Mouse (Mus musculus) embryonic facial prominence, embryonic 13.5 days (tissue): ENCODE results near the gene Phpt1. TPM values are rescaled to one million over a fixed set of nuclear protein-coding genes. Genes with fewer than 3 reads are reported as not detected.

Source experiments
- ATAC-seq: fragments of 200-750 bp; cut with Nextera tagmentation; 2 replicates; pipeline ENCODE4 v1.8.0; 2017; ENCODE audit warnings: low read depth; ENCODE audit not compliant: insufficient number of reproducible peaks, insufficient read depth, low FRiP score, low TSS enrichment
- H3K27ac ChIP-seq: fragments of 300-500 bp; sonication (generic); 2 replicates; pipeline ENCODE4 v1.5.1; 2015; ENCODE audit warnings: moderate library complexity, mild to moderate bottlenecking, inconsistent platforms
- H3K27me3 ChIP-seq: fragments of 300-500 bp; sonication (generic); 2 replicates; pipeline ENCODE4 v1.6.1; 2015; ENCODE audit warnings: mild to moderate bottlenecking, inconsistent platforms
- H3K36me3 ChIP-seq: fragments of 300-500 bp; sonication (generic); 2 replicates; pipeline ENCODE4 v1.6.1; 2015; ENCODE audit warnings: mild to moderate bottlenecking, inconsistent platforms
- H3K4me1 ChIP-seq: fragments of 300-500 bp; sonication (generic); 2 replicates; pipeline ENCODE4 v1.6.1; 2015; ENCODE audit warnings: inconsistent platforms
- H3K4me2 ChIP-seq: fragments of 300-500 bp; sonication (generic); 2 replicates; pipeline ENCODE4 v1.6.1; 2015; ENCODE audit warnings: moderate library complexity, mild to moderate bottlenecking, inconsistent platforms
- H3K4me3 ChIP-seq: fragments of 300-500 bp; sonication (generic); 2 replicates; pipeline ENCODE4 v1.5.1; 2015; ENCODE audit warnings: mild to moderate bottlenecking, inconsistent platforms
- H3K9ac ChIP-seq: fragments of 300-500 bp; sonication (generic); 2 replicates; pipeline ENCODE4 v1.6.1; 2015; ENCODE audit warnings: mild to moderate bottlenecking, inconsistent platforms
- H3K9me3 ChIP-seq: fragments of 300-500 bp; sonication (generic); 2 replicates; pipeline ENCODE4 v1.6.1; 2016; ENCODE audit warnings: inconsistent platforms
- WGBS: fragments of 180-500 bp; shearing (Covaris S2); methylation state at CpG from one replicate; pipeline ENCODE4 v1.1.7; 2015; ENCODE audit warnings: mixed read lengths; 5-methylcytosine and 5-hydroxymethylcytosine counted together
- polyA plus RNA-seq: library from polyadenylated mRNA; unstranded; fragments of >200 nt; fragmentation: Nextera tagmentation; extraction: Ambion mirVana; gene quantifications from 2 replicates; pipeline ENCODE4 v1.2.1, GENCODE M21; 2015

Gene Phpt1
- polyA plus RNA-seq, 1 experiment from 2014 or later, result 174 TPM

DNA sequence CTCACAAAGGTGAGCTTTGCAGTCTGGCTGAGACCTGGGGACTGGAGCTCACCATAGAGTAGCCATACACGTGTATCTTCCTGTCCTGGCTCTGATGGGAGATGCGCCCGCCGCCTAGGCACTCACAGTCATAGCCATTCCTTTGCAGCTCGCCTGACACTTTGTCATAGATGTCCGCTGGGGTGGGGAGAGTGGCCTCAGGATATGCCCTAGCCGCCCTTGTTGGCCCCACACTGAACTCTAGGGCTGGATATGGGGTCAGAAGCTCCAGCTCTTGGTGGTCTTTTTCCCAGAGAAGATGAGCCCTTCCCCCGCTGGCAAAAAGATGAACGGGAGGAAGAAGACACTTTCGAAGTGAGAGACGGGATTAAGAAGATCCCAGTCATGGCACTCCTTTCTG lies 888 bp downstream of the Phpt1 start:
- Histone ChIP-seq H3K27ac (peak overlapping the region; percentile 93; the same call in 1 of the 2 replicates), H3K4me1 (peaks cover 47% of the 10 kb centered on the region), H3K4me2 (peak overlapping the region; percentile 95), H3K9ac (peak overlapping the region; percentile 78), H3K27me3 (peaks cover 35% of the 10 kb centered on the region), H3K36me3 (peaks cover 38% of the 10 kb centered on the region), H3K4me3 (peak overlapping the region; percentile 64), H3K9me3 (no peaks in the 10 kb centered on the region)
- 18% methylated on average over 11 of the region's 11 CpGs for WGBS
- no peak for ATAC-seq

DNA sequence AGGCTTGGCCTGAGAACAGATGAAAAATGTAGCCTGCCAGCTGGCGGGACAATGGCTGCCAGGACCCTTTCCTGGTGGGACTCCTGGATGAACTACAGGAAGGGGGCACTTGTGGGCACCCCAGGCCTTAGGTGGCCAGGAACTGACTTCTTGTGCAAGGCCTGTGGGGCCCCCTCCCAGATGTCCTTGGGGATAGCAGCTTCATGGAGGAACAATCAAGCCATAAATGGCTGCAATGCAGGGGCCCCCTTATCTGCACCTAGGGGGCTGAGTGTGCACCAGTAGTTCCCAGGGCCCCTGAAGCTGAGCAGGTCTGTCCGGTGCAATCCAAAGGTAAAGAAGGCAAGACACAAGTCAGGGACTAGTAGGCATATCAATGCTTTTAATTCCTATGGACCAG lies 2.0 kb downstream of the Phpt1 start:
- peak overlapping the region; percentile 95; the same call in 1 of the 2 replicates for H3K4me2 ChIP-seq
- H3K9ac ChIP-seq, result 0 out of 2 replicates have a peak overlapping the region, but pooled peaks have one; percentile 21

DNA sequence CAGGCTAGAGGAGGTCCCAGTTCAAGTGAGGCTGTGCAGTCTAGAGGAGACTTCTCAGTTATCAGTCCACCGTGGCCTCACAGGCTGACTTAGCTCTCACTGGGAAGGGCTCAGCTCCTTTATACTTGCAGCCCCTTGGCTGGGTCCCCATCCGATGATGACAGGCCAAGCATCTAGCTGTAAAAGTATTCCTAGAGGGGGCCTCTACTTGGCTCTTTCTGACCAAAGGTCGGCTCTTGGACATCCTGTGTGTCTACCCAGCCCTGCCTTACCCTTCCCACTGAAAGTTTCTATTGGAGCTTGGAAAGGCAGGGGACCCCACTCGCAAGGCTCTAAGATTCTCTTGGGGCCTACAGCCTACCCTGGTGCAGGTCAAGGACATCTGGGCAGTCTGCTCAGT lies 3.8 kb downstream of the Phpt1 start:
- Histone ChIP-seq H3K27me3 (peaks cover 6% of the 10 kb centered on the region), H3K4me1 (peaks cover 24% of the 10 kb centered on the region), H3K9ac (no peak overlapping the region), H3K9me3 (no peaks in the 10 kb centered on the region), H3K36me3 (peaks cover 67% of the 10 kb centered on the region), H3K4me3 (no peak overlapping the region), H3K4me2 (no peak overlapping the region), H3K27ac (no peak overlapping the region)
- 86% methylated on average over 4 of the region's 4 CpGs for WGBS
- no peak for ATAC-seq

More for the DNA sequence above, 2.0 kb downstream of the Phpt1 start:
- peaks cover 25% of the 10 kb centered on the region for H3K27me3 ChIP-seq
- H3K4me3 ChIP-seq, result peak overlapping the region; percentile 64; the same call in 1 of the 2 replicates
- no peak for ATAC-seq
- no peak overlapping the region for H3K27ac ChIP-seq
- 94% methylated on average over 2 of the region's 2 CpGs for WGBS
- H3K9me3 ChIP-seq, result no peaks in the 10 kb centered on the region
- peaks cover 48% of the 10 kb centered on the region for H3K36me3 ChIP-seq
- peaks cover 36% of the 10 kb centered on the region for H3K4me1 ChIP-seq

DNA sequence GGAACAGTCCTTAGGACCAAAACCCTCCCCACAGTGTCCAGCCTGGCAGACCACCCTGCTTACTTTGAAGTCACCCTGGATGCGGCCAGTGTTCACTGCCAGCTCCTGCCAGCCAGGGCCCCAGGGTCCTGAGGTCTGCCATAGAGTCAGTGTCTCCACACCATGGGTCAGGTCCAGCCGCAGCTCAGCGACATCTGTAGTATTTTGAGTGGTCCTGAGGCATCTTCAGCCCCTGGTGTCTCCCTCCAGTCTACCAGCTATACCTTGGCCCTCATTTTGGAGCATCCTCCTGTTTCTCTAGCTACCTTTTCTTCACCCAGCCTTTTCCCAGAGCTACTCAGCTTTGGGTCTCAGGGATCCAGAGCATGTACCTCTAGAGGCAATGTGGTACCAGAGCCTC lies 5.7 kb downstream of the Phpt1 start:
- no peaks in the 10 kb centered on the region for H3K9me3 ChIP-seq
- H3K27ac ChIP-seq, result no peak overlapping the region
- no peak for ATAC-seq
- peaks cover 86% of the 10 kb centered on the region for H3K36me3 ChIP-seq
- H3K4me2 ChIP-seq, result no peak overlapping the region
- 96% methylated on average over 3 of the region's 3 CpGs for WGBS
- no peak overlapping the region for H3K4me3 ChIP-seq
- no peaks in the 10 kb centered on the region for H3K27me3 ChIP-seq
- H3K4me1 ChIP-seq, result peaks cover 15% of the 10 kb centered on the region
- H3K9ac ChIP-seq, result no peak overlapping the region

- Histone ChIP-seq H3K36me3 (peaks cover 94% of the 10 kb centered on the region), H3K9ac (no peak overlapping the region), H3K9me3 (no peaks in the 10 kb centered on the region), H3K4me2 (no peak overlapping the region), H3K27me3 (no peaks in the 10 kb centered on the region), H3K27ac (no peak overlapping the region), H3K4me3 (no peak overlapping the region), H3K4me1 (peaks cover 8% of the 10 kb centered on the region)
- ATAC-seq, result no peak
- WGBS, result 86% methylated on average over 6 of the region's 6 CpGs
Observed at GRCm38 (mm10) chr2:25568473-25569019, 6.5 kb downstream of the Phpt1 start.

DNA sequence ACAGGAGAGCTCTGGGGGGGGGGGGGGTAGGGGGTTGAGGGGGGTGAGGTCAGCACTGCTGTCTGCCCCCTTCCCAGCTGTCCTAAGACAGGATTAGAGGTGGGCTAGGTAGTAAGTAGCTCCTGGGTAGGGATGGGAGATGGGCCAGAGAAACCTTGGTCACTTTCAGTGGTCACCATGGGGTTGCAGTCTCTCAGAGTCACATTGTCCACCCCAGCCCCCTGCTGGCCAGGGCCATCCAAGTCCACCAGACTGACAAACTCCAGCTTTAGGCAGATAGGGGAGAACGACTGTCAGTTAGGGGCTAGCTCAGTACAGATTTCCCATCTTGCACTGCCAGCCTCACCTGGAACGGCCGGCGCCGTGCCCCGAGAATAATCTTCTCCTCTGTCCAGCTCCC lies 8.5 kb downstream of the Phpt1 start:
- Histone ChIP-seq H3K4me1 (no peaks in the 10 kb centered on the region), H3K4me3 (no peak overlapping the region), H3K9me3 (no peaks in the 10 kb centered on the region), H3K27me3 (no peaks in the 10 kb centered on the region), H3K36me3 (peaks cover 99% of the 10 kb centered on the region), H3K27ac (no peak overlapping the region), H3K4me2 (no peak overlapping the region), H3K9ac (no peak overlapping the region)
- ATAC-seq, result no peak
- WGBS, result 88% methylated on average over 6 of the region's 6 CpGs

DNA sequence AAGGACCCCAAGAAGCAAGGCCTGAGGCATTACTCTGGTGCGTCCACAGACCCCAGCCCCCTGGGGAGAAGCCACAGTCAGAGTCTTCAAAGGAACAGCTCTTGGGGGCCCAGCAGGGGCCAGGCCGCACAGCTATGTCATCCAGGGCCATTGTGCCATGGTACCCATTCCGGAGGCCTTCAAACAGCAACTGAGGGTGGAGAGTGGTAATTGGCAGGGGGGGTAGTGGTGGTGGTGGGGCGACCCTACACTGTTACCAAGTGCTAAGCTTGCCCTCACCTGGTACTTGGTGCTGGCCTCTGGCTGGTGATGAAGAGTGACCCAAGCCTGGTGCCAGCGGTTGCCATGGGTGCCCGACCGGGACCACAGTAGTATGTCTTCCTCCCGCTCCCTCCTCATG lies 9.3 kb downstream of the Phpt1 start:
- Histone ChIP-seq H3K4me1 (no peaks in the 10 kb centered on the region), H3K4me3 (no peak overlapping the region), H3K4me2 (no peak overlapping the region), H3K27me3 (no peaks in the 10 kb centered on the region), H3K36me3 (peaks cover 99% of the 10 kb centered on the region), H3K27ac (no peak overlapping the region), H3K9ac (no peak overlapping the region), H3K9me3 (no peaks in the 10 kb centered on the region)
- WGBS, result 90% methylated on average over 8 of the region's 8 CpGs
- no peak for ATAC-seq

- no peaks in the 10 kb centered on the region for H3K9me3 ChIP-seq
- H3K4me3 ChIP-seq, result no peak overlapping the region
- 88% methylated on average over 9 of the region's 9 CpGs for WGBS
- no peak for ATAC-seq
- H3K9ac ChIP-seq, result no peak overlapping the region
- H3K36me3 ChIP-seq, result peaks cover 71% of the 10 kb centered on the region
- H3K27ac ChIP-seq, result no peak overlapping the region
- peaks cover 18% of the 10 kb centered on the region for H3K4me1 ChIP-seq
- no peaks in the 10 kb centered on the region for H3K27me3 ChIP-seq
- no peak overlapping the region for H3K4me2 ChIP-seq
Observed at GRCm38 (mm10) chr2:25561946-25562345, 13.1 kb downstream of the Phpt1 start.

- no peak overlapping the region for H3K27ac ChIP-seq
- no peak overlapping the region for H3K4me2 ChIP-seq
- no peak overlapping the region for H3K9ac ChIP-seq
- H3K9me3 ChIP-seq, result no peaks in the 10 kb centered on the region
- H3K4me1 ChIP-seq, result peaks cover 22% of the 10 kb centered on the region
- H3K4me3 ChIP-seq, result no peak overlapping the region
- no peaks in the 10 kb centered on the region for H3K27me3 ChIP-seq
- H3K36me3 ChIP-seq, result peaks cover 57% of the 10 kb centered on the region
- WGBS, result 84% methylated on average over 8 of the region's 8 CpGs
- ATAC-seq, result no peak
Observed at GRCm38 (mm10) chr2:25560551-25560950, 14.5 kb downstream of the Phpt1 start.

DNA sequence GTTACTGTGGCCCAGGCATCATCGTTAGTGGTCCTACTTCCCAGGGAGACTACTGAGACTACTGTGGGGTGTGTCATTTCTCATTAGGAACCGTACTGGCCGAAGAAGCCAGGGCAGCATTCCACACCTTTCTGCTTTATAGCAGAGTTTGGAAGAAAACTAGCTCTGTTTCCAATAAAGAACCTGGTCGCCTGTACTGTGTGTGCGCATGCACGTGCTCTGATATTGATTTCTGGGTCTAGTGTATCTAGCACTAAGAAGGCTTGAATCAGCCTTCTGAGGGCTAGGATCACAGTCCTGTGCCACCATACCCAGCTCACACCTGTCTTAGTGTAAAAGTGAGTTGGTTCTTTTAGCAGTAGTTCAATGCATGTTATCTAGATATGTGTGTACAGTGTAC lies 16.2 kb downstream of the Phpt1 start:
- H3K9me3 ChIP-seq, result no peaks in the 10 kb centered on the region
- WGBS, result 44% methylated on average over 6 of the region's 6 CpGs
- peak overlapping the region; percentile 95 for H3K4me2 ChIP-seq
- H3K27me3 ChIP-seq, result no peaks in the 10 kb centered on the region
- peak overlapping the region; percentile 95 for H3K9ac ChIP-seq
- no peak overlapping the region for H3K27ac ChIP-seq
- peak overlapping the region; percentile 97 for H3K4me3 ChIP-seq
- peaks cover 22% of the 10 kb centered on the region for H3K4me1 ChIP-seq
- peaks cover 39% of the 10 kb centered on the region for H3K36me3 ChIP-seq
- ATAC-seq, result no peak

- peak overlapping the region; percentile 95 for H3K9ac ChIP-seq
- peak overlapping the region; percentile 95 for H3K4me2 ChIP-seq
- peak overlapping the region; percentile 97 for H3K4me3 ChIP-seq
- H3K36me3 ChIP-seq, result peaks cover 31% of the 10 kb centered on the region
- ATAC-seq, result peak; percentile 41
- WGBS, result under 1% methylated on average over 24 of the region's 24 CpGs
- peak overlapping the region; percentile 64; the same call in 1 of the 2 replicates for H3K27ac ChIP-seq
- H3K4me1 ChIP-seq, result peaks cover 22% of the 10 kb centered on the region
- H3K9me3 ChIP-seq, result no peaks in the 10 kb centered on the region
- no peaks in the 10 kb centered on the region for H3K27me3 ChIP-seq
Observed at GRCm38 (mm10) chr2:25557964-25558360, 17.1 kb downstream of the Phpt1 start.

- no peaks in the 10 kb centered on the region for H3K9me3 ChIP-seq
- peak within 1 kb of the TSS; percentile 95 for H3K4me2 ChIP-seq
- peak within 1 kb of the TSS; percentile 97 for H3K4me3 ChIP-seq
- peaks cover 22% of the 10 kb centered on the region for H3K4me1 ChIP-seq
- peak within 1 kb of the TSS; percentile 78 for H3K27ac ChIP-seq
- peak; percentile 92 for ATAC-seq
- H3K36me3 ChIP-seq, result peaks cover 26% of the 10 kb centered on the region
- whole genome bisulfite sequencing, result under 1% methylated on average over 61 of the region's 61 CpGs
- no peaks in the 10 kb centered on the region for H3K27me3 ChIP-seq
- H3K9ac ChIP-seq, result peak within 1 kb of the TSS; percentile 95
Observed at GRCm38 (mm10) chr2:25557221-25557963, 17.6 kb downstream of the Phpt1 start, which contains the start of gene Edf1. Gene Edf1, plus strand, starts transcription at chr2:25557847.
